Mouse (Mus musculus): ENCODE data around the gene Map2.

Map2 gene

DNA sequence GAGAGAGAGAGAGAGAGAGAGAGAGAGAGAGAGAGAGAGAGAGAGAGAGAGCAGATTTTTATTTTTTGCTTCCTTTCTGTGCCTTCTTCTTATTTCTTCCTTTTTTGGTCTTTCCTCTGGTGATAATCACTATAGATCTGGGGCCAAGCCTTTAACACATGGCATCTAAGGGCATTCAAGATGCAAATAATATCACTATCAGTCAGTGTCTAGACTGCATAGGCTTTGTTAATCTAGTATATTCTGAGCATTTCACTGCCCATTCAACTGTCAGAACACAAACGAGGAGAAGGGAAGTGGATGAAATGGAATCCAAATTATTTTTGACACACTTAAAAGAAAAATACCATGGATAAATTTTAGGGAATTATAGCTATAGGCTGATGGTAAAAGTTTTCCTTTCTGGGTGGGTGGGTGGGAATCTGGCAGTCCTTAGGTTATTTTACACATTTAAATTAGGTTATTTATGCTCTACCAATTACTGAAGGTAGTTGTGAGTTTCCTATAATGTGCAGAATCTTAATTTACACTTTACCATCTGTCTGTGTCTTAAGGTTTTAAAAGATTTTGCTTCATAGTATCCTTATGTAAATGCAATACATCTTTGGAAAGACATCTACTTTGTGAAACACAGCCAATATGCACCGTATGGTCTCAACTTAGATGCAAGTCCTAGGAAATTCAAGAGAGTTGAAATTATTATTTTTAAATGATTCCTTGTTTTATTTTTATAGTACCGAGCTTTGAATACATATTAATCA lies 117.2 kb downstream of the Map2 start:
- in situ Hi-C loops (cut with MboI, MseI), result no loop called here

DNA sequence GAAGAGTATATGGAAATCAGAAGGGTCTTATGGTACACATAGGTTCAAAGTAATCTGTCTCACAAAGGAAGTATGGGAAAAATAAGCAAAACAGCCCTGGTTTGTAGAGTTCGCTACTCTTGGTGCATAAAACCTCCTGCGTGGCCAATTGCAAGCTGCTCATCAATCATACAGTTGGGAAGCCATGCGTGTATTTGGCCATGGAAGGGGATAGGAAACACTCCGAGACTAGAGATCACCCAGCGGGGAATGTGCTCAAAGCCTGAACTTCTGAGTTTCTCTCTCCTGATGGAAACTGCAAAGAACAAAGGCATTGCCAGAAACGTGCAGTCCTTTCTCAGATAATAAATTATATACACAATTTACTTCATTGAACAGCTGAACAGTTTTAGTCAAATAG lies 124.3 kb downstream of the Map2 start:
- in situ Hi-C loops (cut with MboI, MseI), result no loop called here

DNA sequence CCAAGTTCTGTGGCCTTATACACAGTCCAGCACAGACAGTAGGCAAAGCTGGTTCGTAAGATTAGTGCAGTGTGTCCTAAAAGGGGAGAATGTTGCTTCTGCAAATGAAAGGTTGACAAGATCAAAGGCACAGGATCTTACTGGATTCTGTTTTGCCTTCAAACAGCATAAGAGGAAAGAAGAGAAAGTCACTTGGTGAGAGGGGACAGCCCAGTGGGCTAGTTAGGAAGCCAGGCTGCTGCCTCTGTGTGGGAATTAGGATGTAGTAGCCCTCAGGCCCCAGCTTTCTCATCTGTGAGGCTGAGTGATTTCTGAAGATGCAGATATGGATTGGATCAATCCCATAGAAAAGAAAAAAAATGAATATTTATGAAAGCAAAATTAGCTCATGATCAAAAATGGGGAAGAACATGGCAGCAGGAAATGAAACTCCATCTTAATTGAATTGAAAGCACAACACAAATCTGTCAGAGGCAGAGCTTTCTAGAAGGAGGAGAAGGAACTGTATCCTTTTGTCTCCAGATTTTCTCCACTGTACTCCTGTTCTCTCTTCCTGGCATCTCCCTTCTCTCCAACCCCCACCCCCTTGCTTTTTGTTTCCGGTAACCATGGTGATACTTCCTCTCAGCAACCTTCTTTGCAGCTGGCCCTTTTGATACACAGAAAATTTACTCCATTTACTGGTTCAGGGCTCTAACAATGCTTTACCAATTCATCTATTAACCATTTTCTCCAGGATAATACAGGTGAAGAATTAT lies 145.5 kb downstream of the Map2 start:
- in situ Hi-C loops (cut with MboI, MseI), result no loop called here

DNA sequence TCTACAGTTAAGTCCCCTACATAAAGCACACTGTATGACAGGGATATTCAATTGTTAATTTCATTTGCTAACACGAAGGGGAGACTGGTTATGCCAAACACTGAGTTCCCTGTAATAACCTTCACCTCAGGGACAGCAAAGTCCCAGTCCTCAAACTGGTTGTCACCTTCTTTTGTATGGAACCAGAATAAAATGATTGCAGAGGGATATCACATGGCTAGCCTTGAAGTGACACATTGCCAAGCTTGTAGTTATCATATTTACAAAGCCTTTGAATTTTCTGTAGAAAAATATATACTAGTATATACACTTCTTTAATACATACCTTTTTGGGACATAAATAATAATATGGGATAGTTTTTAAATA lies 146.0 kb downstream of the Map2 start:
- in situ Hi-C loops (cut with MboI, MseI), result no loop called here

DNA sequence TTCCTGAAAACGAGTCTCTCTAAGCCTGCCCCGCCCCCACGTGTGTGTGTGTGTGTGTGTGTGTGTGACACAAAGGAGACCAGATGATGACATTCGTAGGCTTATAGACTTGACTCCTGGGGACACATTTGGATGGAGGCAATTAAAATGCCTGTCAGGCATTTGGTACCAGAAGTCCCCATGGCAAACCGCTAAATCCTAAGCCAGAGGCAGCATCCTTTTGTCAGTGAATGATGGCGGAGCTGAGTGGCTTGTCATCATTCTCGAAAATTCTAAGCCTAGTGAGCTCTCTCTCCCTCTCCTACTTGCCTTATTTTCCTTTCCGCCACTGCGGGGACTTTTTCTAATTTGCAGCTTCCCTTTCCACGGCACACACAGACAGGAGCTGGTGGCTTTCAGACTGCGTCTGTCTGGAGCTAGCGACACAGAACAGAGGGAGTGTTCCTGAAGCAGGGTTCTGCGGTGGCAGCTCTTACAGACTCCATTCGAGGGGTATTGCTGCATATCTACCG lies 146.6 kb downstream of the Map2 start:
- in situ Hi-C loops (cut with MboI, MseI), result no loop called here

DNA sequence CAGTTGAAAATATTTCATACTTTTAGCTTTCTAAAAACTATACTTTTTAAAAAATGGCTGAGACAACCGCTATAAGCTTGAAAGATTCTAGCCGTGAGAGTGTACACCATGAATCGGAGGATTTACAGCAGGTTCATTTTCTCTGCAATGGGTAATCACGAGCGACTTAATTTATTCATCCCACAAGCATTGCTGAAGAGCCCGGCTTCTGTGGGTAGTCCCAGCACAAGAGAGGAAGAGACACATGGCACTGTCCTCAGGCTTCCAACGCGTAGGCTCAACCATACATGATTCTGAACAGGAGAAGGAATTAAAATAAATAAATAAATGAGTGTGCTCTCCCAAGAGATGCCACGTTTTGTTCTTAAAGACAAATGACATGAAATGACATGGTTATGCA lies 148.4 kb downstream of the Map2 start:
- in situ Hi-C loops (cut with MboI, MseI), result no loop called here

DNA sequence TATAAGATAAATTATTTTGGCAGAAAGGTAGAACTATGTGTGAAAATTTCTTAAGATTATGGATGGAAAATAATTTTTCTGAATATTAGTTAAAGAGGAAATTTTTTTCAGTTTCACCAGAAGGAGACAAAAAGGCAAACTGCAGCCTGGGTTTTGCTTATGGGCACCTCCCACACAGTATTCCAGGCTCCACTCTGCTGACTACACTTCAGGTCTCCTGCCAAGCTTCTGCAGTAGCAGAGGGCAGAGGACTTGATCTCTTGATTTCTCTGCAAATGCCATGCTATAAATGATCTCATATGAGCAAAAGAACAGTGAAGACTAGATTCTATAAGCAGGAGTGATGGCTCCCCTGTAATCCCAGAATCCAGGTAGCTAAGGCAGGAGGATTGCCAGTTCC lies 149.9 kb downstream of the Map2 start:
- in situ Hi-C loops (cut with MboI, MseI), result no loop called here

DNA sequence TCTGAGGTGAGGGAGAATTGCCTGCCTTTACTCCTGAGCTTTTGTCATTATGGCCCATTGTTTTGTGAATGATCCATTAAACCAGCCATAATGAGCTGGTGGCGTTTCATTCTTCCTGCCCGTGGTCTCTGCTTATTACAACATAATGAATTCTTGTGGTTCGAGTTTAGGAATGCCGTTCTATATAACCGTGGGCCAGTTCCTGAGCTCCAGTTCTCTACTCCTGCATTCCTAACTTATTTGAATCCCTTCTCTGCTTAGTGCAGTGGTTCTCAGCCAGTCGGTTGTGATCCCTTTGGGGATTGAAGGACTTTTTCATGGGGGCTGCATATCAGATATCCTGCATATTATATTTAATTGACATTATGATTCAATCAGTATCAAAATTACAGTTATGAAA lies 153.9 kb downstream of the Map2 start:
- in situ Hi-C loops (cut with MboI, MseI), result no loop called here

DNA sequence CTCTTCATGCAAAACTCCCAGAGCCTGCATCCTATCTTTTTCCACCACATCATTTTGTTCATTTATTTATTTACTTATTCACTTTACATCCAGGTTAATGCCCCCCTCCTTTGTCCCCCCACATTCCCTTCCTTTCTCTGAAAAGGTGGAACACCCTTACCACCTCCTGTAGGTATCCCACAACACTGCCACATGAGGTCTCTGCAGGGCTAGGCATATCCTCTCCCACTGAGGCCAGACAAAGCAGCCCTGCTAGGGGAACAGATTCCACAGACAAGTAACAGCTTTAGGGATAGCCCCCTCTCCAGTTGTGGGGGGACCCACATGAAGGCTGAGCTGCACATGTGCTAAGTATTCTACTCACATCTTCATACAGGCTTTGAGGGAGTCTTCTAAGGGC lies 154.5 kb downstream of the Map2 start:
- in situ Hi-C loops (cut with MboI, MseI), result no loop called here

DNA sequence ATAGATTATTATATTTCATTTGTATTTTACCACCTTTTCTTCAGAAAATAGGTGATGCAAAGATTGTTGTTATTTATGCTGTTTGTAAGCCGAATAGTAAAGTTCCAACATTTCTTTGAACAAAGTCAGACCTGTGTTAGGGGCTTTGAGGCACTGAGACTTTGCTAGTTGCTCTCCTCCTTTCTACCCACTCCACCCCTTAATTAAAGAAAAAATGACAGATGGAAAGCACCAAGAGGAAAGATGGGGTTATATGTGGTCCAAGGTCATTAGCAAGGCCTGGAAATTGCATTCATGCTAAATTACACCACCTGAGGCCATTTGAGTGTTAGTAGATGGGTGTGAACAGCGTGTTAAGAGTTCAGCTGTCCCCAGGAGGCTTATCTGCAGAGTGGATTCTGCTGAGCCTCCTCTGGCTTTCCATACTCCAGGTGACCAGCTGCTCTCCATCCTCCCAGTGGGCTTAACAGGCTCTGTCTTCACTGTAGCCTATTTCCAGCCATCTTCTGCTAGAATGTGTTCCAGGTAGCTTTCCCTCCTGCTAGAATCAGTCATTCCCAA lies 160.7 kb downstream of the Map2 start:
- in situ Hi-C loops (cut with MboI, MseI), result no loop called here

DNA sequence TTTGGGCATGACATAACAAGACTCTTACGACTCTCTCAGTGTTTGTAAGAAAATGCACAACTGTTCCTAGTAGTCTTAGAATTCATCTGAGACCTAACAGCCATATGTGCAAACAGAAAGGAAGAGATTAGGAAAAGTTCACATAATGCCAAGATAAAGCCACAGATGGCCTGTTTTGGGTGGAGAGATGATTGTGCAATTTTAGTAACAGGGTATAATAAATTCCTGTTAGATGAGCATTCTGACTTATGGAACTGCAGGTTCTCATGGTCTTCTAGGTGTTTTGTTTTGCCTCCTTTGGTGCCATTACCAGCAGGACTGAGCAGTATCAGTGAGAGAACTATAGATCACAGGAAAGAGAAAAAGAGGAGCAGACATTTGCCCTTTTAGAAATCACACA lies 164.1 kb downstream of the Map2 start:
- in situ Hi-C loops (cut with MboI, MseI), result no loop called here

DNA sequence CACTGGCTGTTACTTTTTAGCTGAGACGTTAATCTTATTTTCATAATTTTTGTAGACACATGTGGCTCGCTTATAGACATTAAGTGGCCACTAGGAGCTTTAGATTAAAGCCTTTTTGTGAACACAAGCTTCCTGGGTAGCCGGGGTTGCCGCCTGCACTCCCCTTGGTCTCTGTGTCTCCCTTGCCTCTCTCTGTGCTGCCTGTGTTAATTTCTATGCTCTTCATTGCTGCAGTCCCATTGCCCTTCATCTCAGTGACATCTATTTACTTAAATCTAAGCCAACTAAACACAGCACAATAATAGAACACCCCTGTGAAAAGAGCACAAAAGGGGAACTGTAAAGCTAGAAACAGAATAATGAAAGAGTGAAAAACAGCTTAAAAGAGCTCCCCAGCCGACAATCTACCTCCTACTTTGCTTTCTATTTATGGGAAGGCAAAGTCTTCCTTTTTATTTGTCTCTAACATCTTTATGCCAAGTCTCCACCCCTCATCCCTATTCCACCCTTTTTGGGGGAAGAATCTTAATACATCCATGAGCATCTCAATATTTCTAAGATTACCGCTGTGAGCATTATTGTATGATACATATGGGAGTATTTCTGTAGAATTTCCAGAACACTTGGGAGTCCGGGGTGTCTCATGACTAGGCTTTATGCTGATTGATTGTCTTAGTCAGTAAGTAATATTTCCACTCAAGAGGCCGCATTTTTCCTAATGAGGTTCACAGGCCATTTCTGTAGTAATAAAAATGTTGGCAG lies 173.5 kb downstream of the Map2 start:
- in situ Hi-C loops (cut with MboI, MseI), result no loop called here

DNA sequence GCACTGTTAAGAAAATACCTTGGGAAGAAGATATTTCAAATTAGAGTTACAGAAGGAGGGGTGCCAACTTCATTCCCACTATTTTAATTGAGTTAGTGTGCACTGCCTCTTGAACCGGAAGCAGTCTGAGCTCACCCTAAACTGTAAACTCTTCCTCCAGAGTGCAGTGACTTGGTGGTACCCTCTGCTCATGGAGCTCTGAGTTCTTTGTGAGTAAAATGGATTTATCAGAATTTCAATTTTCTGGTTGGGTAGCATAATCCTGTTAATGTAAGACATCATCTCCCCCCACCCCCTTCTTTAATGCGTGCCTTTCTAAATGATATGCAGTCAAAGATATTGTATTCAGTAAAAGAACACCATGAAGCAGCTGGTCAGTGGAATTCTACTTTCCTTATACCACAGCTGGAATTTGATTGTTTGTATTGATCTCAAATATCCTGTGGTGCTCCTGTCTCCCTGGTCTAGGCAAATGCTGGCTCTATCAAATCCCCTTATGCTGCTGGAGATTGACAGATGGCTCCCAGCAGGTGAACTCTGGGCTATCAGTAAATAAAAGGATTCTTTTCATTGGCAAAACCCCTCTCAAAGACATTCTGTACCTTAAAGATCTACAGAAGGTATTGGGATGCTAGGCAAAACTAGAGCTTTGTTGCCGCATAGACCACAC lies 174.2 kb downstream of the Map2 start:
- in situ Hi-C loops (cut with MboI, MseI), result no loop called here

DNA sequence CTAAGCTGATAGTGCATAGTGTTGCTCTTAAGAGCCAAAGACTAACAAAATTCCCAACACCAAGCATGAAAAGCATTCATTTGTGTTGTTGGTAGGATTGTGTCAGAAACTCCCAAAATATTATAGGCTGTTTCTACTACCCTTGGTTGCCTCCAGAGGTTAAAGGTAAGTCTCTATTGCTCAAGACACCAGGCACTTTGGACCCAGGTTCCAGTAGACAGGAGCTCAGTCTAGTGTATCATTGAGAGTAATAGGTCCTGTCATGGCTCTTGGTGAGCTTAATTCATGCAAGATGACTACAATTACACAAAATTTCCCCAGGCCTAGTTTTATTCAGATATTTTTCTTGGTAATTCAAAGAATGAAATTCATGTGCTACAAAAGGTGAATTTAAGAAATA lies 176.3 kb downstream of the Map2 start:
- in situ Hi-C loops (cut with MboI, MseI), result no loop called here

DNA sequence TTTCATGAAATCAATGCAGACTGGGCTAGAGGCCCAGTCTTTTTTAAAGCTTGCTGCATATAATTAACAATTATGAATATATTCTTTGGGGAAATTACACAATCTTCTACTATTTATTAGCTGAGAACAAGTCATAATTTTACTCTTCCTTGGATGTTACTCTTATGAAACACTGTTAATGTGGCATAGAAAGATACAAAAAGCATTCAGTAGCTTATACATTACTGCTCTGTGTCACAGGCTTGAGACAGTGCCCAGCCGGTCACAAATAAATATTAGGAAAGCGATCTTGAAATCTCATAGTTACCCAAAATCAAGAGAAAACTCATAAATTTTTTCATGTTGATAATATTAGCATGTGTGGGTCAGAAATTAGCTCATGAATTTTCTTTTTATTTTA lies 186.7 kb downstream of the Map2 start:
- in situ Hi-C loops (cut with MboI, MseI), result no loop called here

DNA sequence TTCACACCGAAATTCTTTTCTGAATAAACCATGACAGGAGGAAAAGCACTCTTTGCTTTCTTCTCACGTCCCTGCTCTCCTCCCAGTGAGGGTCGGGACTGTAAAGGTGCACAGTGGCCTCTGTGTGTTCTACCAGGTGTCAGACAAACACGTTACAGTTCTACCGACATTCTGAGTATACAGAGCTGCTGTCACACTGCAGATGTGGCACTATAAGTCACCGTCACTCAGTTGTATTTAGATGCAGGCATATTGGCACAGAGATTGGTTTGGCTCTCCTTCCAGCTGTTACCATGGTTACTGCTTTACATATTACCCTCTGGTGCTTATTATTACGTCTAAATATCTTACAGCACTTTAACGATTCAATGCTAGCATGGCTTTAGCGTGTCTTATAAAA lies 188.2 kb downstream of the Map2 start:
- in situ Hi-C loops (cut with MboI, MseI), result no loop called here

DNA sequence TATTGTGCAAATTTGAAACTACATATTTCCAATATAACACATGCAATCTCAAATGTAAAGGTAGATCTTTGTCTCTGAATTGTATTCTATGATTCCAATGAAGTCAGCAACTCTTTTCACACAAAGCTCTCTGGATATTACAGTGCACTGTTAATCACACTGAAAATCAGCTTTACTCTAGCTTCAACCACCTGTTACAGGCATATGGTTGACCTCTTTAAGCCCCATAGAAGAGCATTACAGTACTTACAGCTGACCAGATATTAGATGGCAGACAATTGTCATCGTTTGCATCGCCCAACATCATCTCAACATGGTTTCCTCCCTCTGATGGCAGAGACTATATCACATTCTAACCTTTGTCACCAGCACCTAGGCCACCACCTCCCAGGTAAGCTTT lies 189.3 kb downstream of the Map2 start:
- in situ Hi-C loops (cut with MboI, MseI), result no loop called here

DNA sequence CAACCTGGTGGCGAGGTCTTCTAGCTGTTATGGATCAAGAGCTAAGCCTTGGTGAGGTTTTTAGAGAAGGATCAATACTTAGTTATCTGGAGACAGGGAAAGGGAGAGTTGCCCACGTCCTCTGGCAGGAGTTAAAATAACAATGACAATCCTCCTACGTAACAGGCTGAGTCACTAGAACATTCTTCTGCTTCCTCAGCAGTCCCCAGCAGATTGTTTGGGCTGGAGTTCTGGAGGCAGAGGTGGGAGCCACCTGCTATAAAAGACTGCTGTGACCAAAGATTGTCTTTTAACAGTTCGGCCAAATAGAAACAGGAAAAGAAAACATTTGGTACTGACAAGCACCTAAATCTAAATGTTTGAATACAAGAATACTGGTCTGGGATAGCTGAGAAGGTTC lies 190.5 kb downstream of the Map2 start:
- in situ Hi-C loops (cut with MboI, MseI), result no loop called here

DNA sequence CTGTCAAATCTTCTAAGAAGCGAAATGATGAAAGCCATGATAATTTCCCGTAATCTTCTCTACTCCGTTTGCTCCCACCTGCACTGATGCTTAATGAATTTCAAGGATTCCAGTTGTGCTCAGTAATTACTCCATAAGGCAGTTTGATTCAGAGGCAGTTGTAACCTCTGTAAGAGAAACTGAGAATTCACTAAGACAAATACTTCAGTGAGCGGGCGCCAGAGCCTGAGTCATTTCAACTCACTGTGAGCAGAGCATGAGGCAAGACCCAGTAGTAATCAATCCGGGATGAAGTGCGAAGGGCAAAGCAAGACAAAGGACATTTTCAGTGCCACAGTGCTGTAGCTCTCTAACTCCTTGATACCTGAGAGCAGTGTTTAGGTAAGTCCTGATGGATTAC lies 194.4 kb downstream of the Map2 start:
- in situ Hi-C loops (cut with MboI, MseI), result no loop called here

DNA sequence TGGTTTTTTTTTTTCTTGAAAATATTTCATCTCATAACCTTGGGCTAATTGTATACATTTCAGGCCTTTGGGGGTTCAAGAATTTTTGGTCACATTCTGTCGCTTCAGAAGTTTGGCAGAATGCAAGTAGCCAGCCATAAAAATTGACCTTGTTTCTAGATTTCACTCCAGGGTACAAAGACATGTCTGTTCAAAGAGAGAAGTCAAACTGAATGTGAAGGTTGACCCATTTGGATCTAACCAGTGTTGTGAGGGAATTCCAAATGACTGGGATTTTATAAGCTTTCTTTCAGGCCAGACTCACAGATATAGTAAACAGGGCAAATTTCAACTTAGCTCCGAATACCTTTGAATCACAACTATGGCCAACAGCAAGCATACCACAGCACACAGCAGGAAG lies 196.3 kb downstream of the Map2 start:
- in situ Hi-C loops (cut with MboI, MseI), result no loop called here

DNA sequence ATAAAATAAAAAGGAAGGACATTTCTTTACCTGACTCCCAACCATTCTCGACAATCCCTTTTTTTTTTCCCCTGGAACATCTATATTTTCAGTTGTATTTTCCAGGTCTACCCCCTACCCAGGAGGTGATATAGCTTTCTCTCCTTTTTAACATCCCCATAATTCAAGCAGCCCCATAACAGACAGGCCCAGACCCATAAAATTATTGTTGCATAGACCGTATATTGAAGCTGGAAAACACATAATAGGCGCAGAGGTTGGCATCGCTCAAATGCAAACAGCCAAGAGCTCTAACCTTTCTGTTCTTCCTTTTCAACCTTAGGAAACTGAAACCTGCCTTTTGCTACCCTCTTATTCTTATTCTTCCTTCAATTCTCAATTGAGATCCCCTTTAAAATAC lies 211.2 kb downstream of the Map2 start:
- in situ Hi-C loops (cut with MboI, MseI), result no loop called here

Data from T-helper 1 cell (primary cell).